Mouse (Mus musculus): ENCODE results near the gene Tmem178b. TPM values are rescaled to one million over a fixed set of nuclear protein-coding genes. Genes with fewer than 3 reads are reported as not detected.

Gene Tmem178b
- polyA plus RNA-seq, 1 experiment from 2014 or later = 18.2 TPM

- ATAC-seq (ENCODE audit: low FRiP score, low read depth) = no peak
- Histone ChIP-seq H3K27me3 (no peaks in the 10 kb centered on the region), H3K9me3 (no peaks in the 10 kb centered on the region), H3K36me3 (no peaks in the 10 kb centered on the region), H3K27ac (replicated peaks) (no peak overlapping the region), H3K9ac (replicated peaks) (no peak overlapping the region), H3K4me3 (no peak overlapping the region), H3K4me1 (peaks cover 5% of the 10 kb centered on the region; the same call in 1 of the 2 replicates), H3K4me2 (replicated peaks) (no peak overlapping the region)
- 78% methylated on average over 3 of the region's 3 CpGs for WGBS
Measured at GRCm38 (mm10) chr6:39890811-39891210, 17.7 kb downstream of the Tmem178b start.

GRCm38 (mm10) chr6:39896500-39896899, 23.4 kb downstream of the Tmem178b start:
- Histone ChIP-seq H3K4me2 (replicated peaks) (no peak overlapping the region), H3K27me3 (no peaks in the 10 kb centered on the region), H3K4me3 (no peak overlapping the region), H3K27ac (replicated peaks) (no peak overlapping the region), H3K36me3 (no peaks in the 10 kb centered on the region), H3K4me1 (peaks cover 19% of the 10 kb centered on the region), H3K9me3 (no peaks in the 10 kb centered on the region), H3K9ac (replicated peaks) (no peak overlapping the region)
- 49% methylated on average over 3 of the region's 3 CpGs for WGBS
- no peak for ATAC-seq (ENCODE audit: low FRiP score, low read depth)

GRCm38 (mm10) chr6:39899231-39899630, 26.2 kb downstream of the Tmem178b start:
- Histone ChIP-seq H3K4me1 (peaks cover 35% of the 10 kb centered on the region), H3K27ac (replicated peaks) (no peak overlapping the region), H3K9ac (replicated peaks) (no peak overlapping the region), H3K4me3 (no peak overlapping the region), H3K27me3 (no peaks in the 10 kb centered on the region), H3K9me3 (no peaks in the 10 kb centered on the region), H3K4me2 (replicated peaks) (no peak overlapping the region), H3K36me3 (no peaks in the 10 kb centered on the region)
- ATAC-seq (ENCODE audit: low FRiP score, low read depth) = no peak
- 56% methylated on average over 4 of the region's 4 CpGs for WGBS

GRCm38 (mm10) chr6:39903220-39903773, 30.2 kb downstream of the Tmem178b start:
- no peak for ATAC-seq (ENCODE audit: low FRiP score, low read depth)
- no peak overlapping the region for H3K27ac ChIP-seq (replicated peaks)

GRCm38 (mm10) chr6:39903845-39904244, 30.8 kb downstream of the Tmem178b start:
- Histone ChIP-seq H3K27ac (replicated peaks) (no peak overlapping the region), H3K4me3 (no peak overlapping the region), H3K27me3 (no peaks in the 10 kb centered on the region), H3K36me3 (no peaks in the 10 kb centered on the region), H3K4me2 (replicated peaks) (no peak overlapping the region), H3K4me1 (peaks cover 22% of the 10 kb centered on the region; the same call in 1 of the 2 replicates), H3K9me3 (no peaks in the 10 kb centered on the region), H3K9ac (replicated peaks) (no peak overlapping the region)
- no peak for ATAC-seq (ENCODE audit: low FRiP score, low read depth)
- WGBS = 69% methylated on average over 11 of the region's 11 CpGs

More at GRCm38 (mm10) chr6:39903220-39903773, 30.2 kb downstream of the Tmem178b start:
- Histone ChIP-seq H3K4me3 (no peak overlapping the region), H3K27me3 (no peaks in the 10 kb centered on the region), H3K9ac (replicated peaks) (no peak overlapping the region), H3K4me2 (replicated peaks) (no peak overlapping the region), H3K4me1 (peaks cover 22% of the 10 kb centered on the region; the same call in 1 of the 2 replicates), H3K36me3 (no peaks in the 10 kb centered on the region), H3K9me3 (no peaks in the 10 kb centered on the region)
- 78% methylated on average over 6 of the region's 6 CpGs for WGBS

- H3K4me1 ChIP-seq = peaks cover 15% of the 10 kb centered on the region
- ATAC-seq (ENCODE audit: low FRiP score, low read depth) = no peak
- H3K9me3 ChIP-seq = no peaks in the 10 kb centered on the region
- 59% methylated on average over 8 of the region's 8 CpGs for WGBS
- H3K36me3 ChIP-seq = no peaks in the 10 kb centered on the region
- no peak overlapping the region for H3K27ac ChIP-seq (replicated peaks)
- no peak overlapping the region for H3K9ac ChIP-seq (replicated peaks)
- H3K27me3 ChIP-seq = no peaks in the 10 kb centered on the region
- no peak overlapping the region for H3K4me2 ChIP-seq (replicated peaks)
- H3K4me3 ChIP-seq = no peak overlapping the region
Measured at GRCm38 (mm10) chr6:39914956-39915355, 41.9 kb downstream of the Tmem178b start.

GRCm38 (mm10) chr6:39915636-39916281, 42.7 kb downstream of the Tmem178b start:
- no peak overlapping the region for H3K27ac ChIP-seq (replicated peaks)
- H3K9me3 ChIP-seq = no peaks in the 10 kb centered on the region
- H3K4me2 ChIP-seq (replicated peaks) = no peak overlapping the region
- H3K4me3 ChIP-seq = no peak overlapping the region
- peaks cover 15% of the 10 kb centered on the region for H3K4me1 ChIP-seq
- 86% methylated on average over 2 of the region's 2 CpGs for WGBS
- H3K9ac ChIP-seq (replicated peaks) = no peak overlapping the region
- no peaks in the 10 kb centered on the region for H3K27me3 ChIP-seq
- ATAC-seq (ENCODE audit: low FRiP score, low read depth) = no peak
- H3K36me3 ChIP-seq = no peaks in the 10 kb centered on the region

- Histone ChIP-seq H3K27me3 (no peaks in the 10 kb centered on the region), H3K9me3 (no peaks in the 10 kb centered on the region), H3K4me3 (no peak overlapping the region), H3K4me2 (replicated peaks) (no peak overlapping the region), H3K27ac (replicated peaks) (no peak overlapping the region), H3K4me1 (peaks cover 15% of the 10 kb centered on the region), H3K9ac (replicated peaks) (no peak overlapping the region), H3K36me3 (no peaks in the 10 kb centered on the region)
- ATAC-seq (ENCODE audit: low FRiP score, low read depth) = no peak
- 89% methylated on average over 4 of the region's 4 CpGs for WGBS
Measured at GRCm38 (mm10) chr6:39916514-39916913, 43.4 kb downstream of the Tmem178b start.

- ATAC-seq (ENCODE audit: low FRiP score, low read depth) = peak; percentile 62; the same call in 1 of the 2 replicates
- Histone ChIP-seq H3K9ac (replicated peaks) (no peak overlapping the region), H3K36me3 (no peaks in the 10 kb centered on the region), H3K4me2 (replicated peaks) (no peak overlapping the region), H3K9me3 (no peaks in the 10 kb centered on the region), H3K27ac (replicated peaks) (peak overlapping the region; percentile 26; the same call in 1 of the 2 replicates), H3K4me3 (no peak overlapping the region), H3K4me1 (peaks cover 15% of the 10 kb centered on the region), H3K27me3 (no peaks in the 10 kb centered on the region)
- WGBS = 35% methylated on average over 8 of the region's 8 CpGs
Measured at GRCm38 (mm10) chr6:39917242-39917641, 44.2 kb downstream of the Tmem178b start.

GRCm38 (mm10) chr6:39917729-39918128, 44.7 kb downstream of the Tmem178b start:
- Histone ChIP-seq H3K9ac (replicated peaks) (no peak overlapping the region), H3K4me1 (peaks cover 15% of the 10 kb centered on the region), H3K27ac (replicated peaks) (0 out of 2 replicates have a peak overlapping the region, but pooled peaks have one; percentile 26), H3K4me2 (replicated peaks) (no peak overlapping the region), H3K36me3 (no peaks in the 10 kb centered on the region), H3K4me3 (no peak overlapping the region), H3K9me3 (no peaks in the 10 kb centered on the region), H3K27me3 (no peaks in the 10 kb centered on the region)
- ATAC-seq (ENCODE audit: low FRiP score, low read depth) = no peak
- 82% methylated on average over 6 of the region's 6 CpGs for WGBS

- Histone ChIP-seq H3K4me1 (peaks cover 15% of the 10 kb centered on the region), H3K4me3 (no peak overlapping the region), H3K27ac (replicated peaks) (no peak overlapping the region), H3K27me3 (no peaks in the 10 kb centered on the region), H3K4me2 (replicated peaks) (no peak overlapping the region), H3K9ac (replicated peaks) (no peak overlapping the region), H3K36me3 (no peaks in the 10 kb centered on the region), H3K9me3 (no peaks in the 10 kb centered on the region)
- 85% methylated on average over 6 of the region's 6 CpGs for WGBS
- no peak for ATAC-seq (ENCODE audit: low FRiP score, low read depth)
Measured at GRCm38 (mm10) chr6:39919011-39919709, 46.1 kb downstream of the Tmem178b start.

- Histone ChIP-seq H3K9ac (replicated peaks) (no peak overlapping the region), H3K4me3 (no peak overlapping the region), H3K9me3 (no peaks in the 10 kb centered on the region), H3K27ac (replicated peaks) (no peak overlapping the region), H3K27me3 (no peaks in the 10 kb centered on the region), H3K36me3 (no peaks in the 10 kb centered on the region), H3K4me1 (no peaks in the 10 kb centered on the region), H3K4me2 (replicated peaks) (no peak overlapping the region)
- 88% methylated on average over 10 of the region's 10 CpGs for WGBS
- ATAC-seq (ENCODE audit: low FRiP score, low read depth) = no peak
Measured at GRCm38 (mm10) chr6:39926442-39926841, 53.4 kb downstream of the Tmem178b start.

Measured in midbrain, embryonic 12.5 days (tissue).